Mouse (Mus musculus) left cerebral cortex, adult 11 months (tissue): ENCODE measurements around the gene Id1.

Experiments
- DNase-seq: peaks from one replicate; pipeline ENCODE4 v3.0.0; 2022; ENCODE audit warnings: low spot score

Gene Id1

DNA sequence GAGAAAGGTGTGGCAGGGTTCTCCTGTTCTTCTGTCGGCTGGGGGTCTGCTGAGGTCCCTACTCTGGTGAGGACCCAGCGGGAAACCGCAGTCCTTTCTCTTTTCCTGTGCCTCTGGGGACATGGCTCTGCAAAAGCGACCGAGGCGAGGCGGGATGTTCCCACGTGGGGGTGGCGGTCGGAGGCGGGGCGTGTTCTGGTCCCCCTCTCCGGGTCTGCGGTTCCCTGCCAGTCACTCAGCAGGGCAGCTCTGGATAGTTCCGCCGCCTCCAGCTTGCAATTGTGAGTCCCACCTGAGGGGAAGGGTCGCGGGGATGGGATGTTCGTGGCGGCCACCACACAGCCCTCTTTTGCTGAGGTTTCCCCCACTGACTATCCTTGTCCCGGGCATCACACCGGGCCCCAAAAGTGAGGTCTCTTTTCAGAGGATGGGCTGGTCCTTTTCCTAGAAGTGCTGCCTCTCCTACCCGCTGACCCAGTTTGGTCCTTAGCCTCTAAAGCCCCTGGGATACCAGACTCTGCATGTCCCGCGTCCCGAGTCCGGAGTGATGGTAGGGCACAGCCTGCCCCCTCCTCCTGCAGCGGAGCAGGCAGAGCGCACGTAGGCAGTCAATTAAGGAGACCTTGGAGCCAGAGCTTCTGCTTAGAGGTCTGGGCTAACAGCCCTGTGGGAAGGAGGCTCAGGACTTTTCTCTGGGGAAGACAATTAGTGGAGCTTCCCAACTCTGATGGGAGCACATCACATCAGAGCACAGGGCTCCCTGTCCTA lies 18.1 kb downstream of the Id1 start, which contains the start of gene Cox4i2:
Cox4i2 (plus strand) TSS at position 230 of the 768 bp plus-strand sequence.
- no peak for DNase-seq

DNA sequence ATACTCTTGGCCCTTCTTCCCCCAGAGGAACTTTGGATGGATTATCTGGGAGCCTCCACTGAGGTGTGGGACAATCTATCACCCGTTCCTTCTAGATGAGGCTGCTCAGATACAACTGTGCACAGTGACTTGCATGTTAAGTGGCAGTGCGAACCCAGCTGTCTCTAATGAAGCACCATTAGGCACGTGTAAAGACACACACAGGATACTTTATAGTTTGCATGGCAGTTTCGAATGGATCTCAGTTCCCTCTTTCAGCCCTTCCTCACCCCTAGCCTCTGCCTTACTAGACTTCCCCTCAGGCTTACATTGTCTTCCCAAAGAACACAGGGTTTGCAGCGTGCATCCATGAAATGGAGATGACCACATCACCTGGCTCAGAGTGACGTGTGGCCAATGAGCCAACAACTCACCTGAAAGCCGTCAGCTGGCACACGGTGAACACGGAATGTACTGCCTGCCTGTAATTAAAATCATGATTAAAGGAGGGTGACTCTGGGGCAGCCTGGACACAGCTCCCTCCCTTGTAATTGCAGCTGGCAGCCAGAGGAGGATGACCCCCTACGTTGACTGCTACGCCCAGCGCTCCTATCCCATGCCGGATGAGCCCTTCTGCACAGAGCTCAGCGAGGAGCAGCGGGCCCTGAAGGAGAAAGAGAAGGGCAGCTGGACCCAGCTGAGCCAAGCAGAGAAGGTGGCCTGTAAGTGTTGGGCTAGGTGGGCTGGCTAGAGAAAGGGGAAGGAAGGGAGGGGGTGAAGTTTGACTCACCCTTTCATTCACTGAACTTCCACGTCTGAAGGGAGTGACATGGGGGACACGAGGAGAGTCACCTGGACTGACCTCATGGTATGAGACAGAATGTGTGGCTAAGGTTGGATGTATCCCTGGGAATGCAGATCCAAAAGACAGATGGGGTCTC lies 20.7 kb downstream of the Id1 start:
- DNase-seq = no peak

DNA sequence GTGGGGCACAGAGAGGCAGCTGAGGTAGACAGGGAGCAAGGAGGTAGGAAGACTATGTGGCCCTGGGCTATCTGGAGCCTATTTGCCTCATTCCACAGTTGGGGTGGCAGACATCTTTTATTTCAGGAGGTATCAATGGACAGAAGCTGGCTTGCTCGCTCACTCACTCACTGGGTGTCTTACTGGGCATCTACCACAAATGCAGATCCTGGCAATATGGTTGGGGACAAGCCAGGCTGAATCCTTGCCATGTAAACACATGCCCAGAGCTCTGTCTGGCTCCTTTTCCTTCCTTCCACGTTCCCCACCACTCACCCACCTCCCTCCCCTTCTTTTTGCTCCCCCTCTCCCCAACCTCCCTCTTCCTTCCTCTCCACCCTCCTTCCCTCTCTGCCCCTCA lies 21.4 kb downstream of the Id1 start:
- DNase-seq = no peak

GRCm38 (mm10) chr2:152758351-152758750 lies 22.3 kb downstream of the Id1 start:
- DNase-seq = no peak

GRCm38 (mm10) chr2:152763310-152763709 lies 27.3 kb downstream of the Id1 start:
- DNase-seq = no peak

GRCm38 (mm10) chr2:152764172-152765044 lies 28.4 kb downstream of the Id1 start:
- no peak for DNase-seq

DNA sequence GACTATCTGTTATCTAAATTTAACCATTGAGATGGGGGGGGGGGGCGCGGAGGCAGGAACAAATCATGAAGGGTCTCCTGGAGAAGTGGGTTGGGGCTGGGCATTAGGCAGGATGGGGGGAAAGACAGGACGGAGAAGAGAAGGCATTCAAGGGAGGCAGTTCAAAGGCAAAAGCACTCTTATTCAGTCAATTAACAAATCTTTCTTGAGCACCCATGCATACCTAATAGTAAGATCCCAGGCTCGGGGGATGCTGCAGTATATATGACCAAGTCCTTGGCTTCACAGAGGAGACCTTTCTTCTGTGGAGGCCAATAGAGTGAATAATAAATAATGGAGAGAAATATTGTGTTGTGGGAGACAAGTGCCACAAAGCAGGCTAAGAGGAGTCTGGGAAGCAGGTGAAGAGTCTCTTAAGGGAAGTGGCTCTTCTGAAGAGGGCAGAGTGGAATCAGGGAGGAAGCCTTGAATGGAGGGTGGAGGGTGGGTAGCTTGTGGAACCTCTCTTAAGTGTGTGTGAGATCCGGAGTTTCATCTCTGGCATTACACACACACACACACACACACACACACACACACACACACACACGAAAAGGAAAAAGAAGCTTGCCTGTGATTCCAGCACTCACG lies 29.1 kb downstream of the Id1 start:
- no peak for DNase-seq

DNA sequence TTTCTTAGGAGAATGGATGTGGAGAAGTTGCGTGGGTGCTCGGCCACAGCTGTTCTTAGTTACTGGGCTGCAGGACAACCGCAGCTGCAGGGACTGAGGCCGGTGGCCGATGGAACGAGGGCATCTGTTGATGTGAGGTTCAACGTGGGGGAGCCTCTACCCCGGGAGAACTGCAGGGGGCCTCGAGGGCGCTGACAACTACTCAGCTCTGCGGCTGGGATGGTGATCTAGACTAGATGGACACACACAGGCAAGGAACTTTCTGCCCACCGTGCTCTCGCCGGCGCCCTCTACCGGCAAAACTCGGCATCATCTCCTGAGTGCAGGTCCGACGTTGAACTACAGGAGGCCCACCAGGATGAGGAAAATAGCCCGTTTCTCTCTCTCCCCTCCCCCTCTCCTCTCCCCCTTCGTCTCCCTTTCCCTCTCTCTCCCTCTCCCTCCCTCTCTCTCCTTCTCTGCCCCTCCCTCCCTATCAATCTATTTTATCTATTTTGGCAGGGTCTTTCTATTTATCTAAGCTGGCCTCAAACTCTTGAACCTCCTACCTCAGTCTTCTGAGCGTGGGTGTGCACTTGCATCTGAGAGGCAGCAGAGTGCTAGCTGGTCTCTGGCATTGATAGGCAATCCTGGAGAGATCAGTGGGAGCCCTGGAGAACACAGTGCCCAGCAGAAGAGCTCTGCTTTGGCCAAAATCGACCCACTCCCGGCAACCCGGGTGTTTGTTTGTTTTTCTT lies 30.5 kb downstream of the Id1 start:
- peak; percentile 79 for DNase-seq

- DNase-seq = no peak
Observed at GRCm38 (mm10) chr2:152767618-152768271, 31.7 kb downstream of the Id1 start.

GRCm38 (mm10) chr2:152769677-152770076 lies 33.6 kb downstream of the Id1 start:
- no peak for DNase-seq

- DNase-seq = no peak
Observed at GRCm38 (mm10) chr2:152771571-152771970, 35.5 kb downstream of the Id1 start.

DNA sequence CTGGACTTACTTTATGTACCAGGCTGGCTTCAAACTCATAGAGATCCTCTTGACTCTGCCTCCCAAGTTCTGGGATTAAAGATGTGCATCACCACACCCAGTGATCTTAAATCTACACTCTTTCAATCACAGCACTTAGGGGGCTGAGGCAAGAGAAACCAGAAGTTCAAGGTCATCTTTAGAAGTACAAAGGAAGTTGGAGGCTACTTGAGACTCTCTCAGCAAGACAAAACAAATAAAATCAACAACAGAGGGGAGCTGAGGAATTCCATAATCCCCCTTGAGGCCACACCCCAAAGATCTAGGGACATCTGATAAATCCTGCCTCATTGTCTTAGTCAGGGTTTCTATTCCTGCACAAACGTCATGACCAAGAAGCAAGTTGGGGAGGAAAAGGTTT lies 36.2 kb downstream of the Id1 start:
- DNase-seq = no peak

- no peak for DNase-seq
Observed at GRCm38 (mm10) chr2:152775357-152775756, 39.3 kb downstream of the Id1 start.

DNA sequence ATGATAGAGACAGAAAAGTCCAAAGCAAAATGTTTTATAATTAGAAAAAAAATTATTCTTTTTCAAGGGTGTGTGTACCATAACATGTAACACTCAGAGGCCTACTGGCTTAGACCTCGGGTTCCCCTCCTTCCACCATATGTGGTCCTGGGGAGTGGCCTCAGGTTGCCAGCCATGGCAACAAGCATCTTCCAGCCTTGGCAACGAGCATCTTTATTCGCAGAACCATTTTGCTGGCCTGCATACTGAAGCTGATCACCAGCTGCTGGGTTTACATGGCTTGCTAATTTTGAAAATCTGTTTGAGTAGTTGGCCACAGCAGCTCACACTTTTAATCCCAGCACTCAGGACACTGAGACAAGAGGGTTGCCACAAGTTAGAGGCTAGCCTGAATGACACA lies 40.0 kb downstream of the Id1 start:
- DNase-seq = no peak

- peak; percentile 65 for DNase-seq
Observed at GRCm38 (mm10) chr2:152776435-152776834, 40.4 kb downstream of the Id1 start.

- no peak for DNase-seq
Observed at GRCm38 (mm10) chr2:152777081-152777480, 41.0 kb downstream of the Id1 start.

DNA sequence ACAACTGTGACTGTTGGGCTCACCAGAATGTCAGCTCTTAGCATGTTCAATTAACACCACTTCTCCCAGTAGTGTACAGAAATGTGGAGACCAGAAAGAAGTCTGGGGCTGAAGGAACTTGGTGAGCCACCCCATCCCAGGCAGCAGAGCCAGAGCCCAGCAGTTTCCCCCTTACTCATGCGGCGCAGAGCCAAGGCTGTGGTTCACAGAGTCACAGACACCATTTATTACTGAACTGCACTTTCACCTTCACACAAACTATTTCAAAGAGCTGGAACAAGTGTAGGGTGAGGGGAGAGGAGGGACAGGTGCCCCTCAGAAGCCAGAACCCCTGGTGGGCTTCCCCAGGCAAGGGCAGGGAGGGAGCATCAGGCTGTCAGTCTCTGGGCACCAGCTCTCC lies 44.4 kb downstream of the Id1 start:
- DNase-seq = no peak

GRCm38 (mm10) chr2:152781031-152781711 lies 45.1 kb downstream of the Id1 start:
- no peak for DNase-seq

GRCm38 (mm10) chr2:152782656-152783055 lies 46.6 kb downstream of the Id1 start:
- no peak for DNase-seq

GRCm38 (mm10) chr2:152783241-152783640 lies 47.2 kb downstream of the Id1 start:
- DNase-seq = no peak
